Mouse (Mus musculus): ENCODE measurements around the gene Lhfp.

GRCm38 (mm10) chr3:53200175-53200574, 158.8 kb downstream of the Lhfp start:
- no peak for TF ChIP-seq USF1 (IDR thresholded peaks at IDR 0.05; ENCODE audit: low read depth)
- TF ChIP-seq SRF (IDR thresholded peaks at IDR 0.05; ENCODE audit: control insufficient read depth, insufficient read length, low read depth) = no peak
- no peak for TF ChIP-seq MAX (IDR thresholded peaks at IDR 0.05; ENCODE audit: low read depth)
- TF ChIP-seq POLR2A (IDR thresholded peaks at IDR 0.05; ENCODE audit: insufficient read length, low read depth) = no peak
- no peak for TF ChIP-seq MYOD1 (IDR thresholded peaks at IDR 0.05; ENCODE audit: control insufficient read depth in 1 of 3, insufficient read length in 2 of 3, low read depth in 2 of 3)
- TF ChIP-seq CEBPB (IDR thresholded peaks at IDR 0.05; ENCODE audit: insufficient read depth, poor library complexity, severe bottlenecking) = no peak

Measured in myocyte (in vitro differentiated cells).